Mouse (Mus musculus) C2C12 (cell line): ENCODE results near the gene Gm28729. TPM values are rescaled to one million over a fixed set of nuclear protein-coding genes. Genes with fewer than 3 reads are reported as not detected.

Source experiments
- H3K27me3 ChIP-seq: one replicate; pipeline ENCODE4 v1.6.1; 2011; ENCODE audit not compliant: control insufficient read depth, insufficient read depth, insufficient read length
- H3K36me3 ChIP-seq: one replicate; pipeline ENCODE4 v1.6.1; 2011; ENCODE audit not compliant: control insufficient read depth, insufficient read depth
- H3K4me3 ChIP-seq: one replicate; pipeline ENCODE4 v1.5.1; 2011; ENCODE audit warnings: mild to moderate bottlenecking, control low read depth; ENCODE audit not compliant: poor library complexity, insufficient read depth, severe bottlenecking
- H3K79me2 ChIP-seq: one replicate; pipeline ENCODE4 v1.6.1; 2011; ENCODE audit not compliant: control insufficient read depth, insufficient read depth
- H3K79me3 ChIP-seq: one replicate; pipeline ENCODE4 v1.6.1; 2011; ENCODE audit warnings: low read depth, control low read depth
- H3ac ChIP-seq: one replicate; pipeline ENCODE3; 2011; ENCODE audit warnings: low read depth; ENCODE audit not compliant: control insufficient read depth, insufficient read length
- CEBPB ChIP-seq: IDR thresholded peaks from one replicate; pipeline ENCODE4 v1.6.1; 2011; ENCODE audit warnings: low read depth, mild to moderate bottlenecking, control low read depth, moderate library complexity
- CTCF ChIP-seq: IDR thresholded peaks from one replicate; pipeline ENCODE4 v1.5.1; 2011; ENCODE audit not compliant: control insufficient read depth, insufficient read depth, insufficient read length
- FOSL1 ChIP-seq: IDR thresholded peaks from one replicate; pipeline ENCODE4 v1.8.0; 2011; ENCODE audit warnings: mild to moderate bottlenecking, low read length; ENCODE audit not compliant: poor library complexity, insufficient read depth, severe bottlenecking
- MAX ChIP-seq: IDR thresholded peaks from one replicate; pipeline ENCODE4 v1.6.1; 2011; ENCODE audit warnings: mild to moderate bottlenecking, control low read depth
- MYOD1 ChIP-seq: IDR thresholded peaks from one replicate; pipeline ENCODE4 v1.6.1; 2011; ENCODE audit warnings: low read depth; ENCODE audit not compliant: control insufficient read depth, insufficient read length
- MYOG ChIP-seq: IDR thresholded peaks from one replicate; pipeline ENCODE4 v1.6.1; 2011; ENCODE audit not compliant: control insufficient read depth, insufficient read length; ENCODE audit errors: extremely low read depth
- USF1 ChIP-seq: IDR thresholded peaks from one replicate; pipeline ENCODE4 v1.6.1; 2011; ENCODE audit warnings: low read depth, mild to moderate bottlenecking, control low read depth, moderate library complexity
- polyA plus RNA-seq: library from polyadenylated mRNA; unstranded; fragments of >200 nt; fragmentation: generic; extraction: Trizol; gene quantifications from one replicate; pipeline ENCODE4 v1.2.1, GENCODE M21; 2012; ENCODE audit warnings: missing spikeins

Gm28729 gene
- polyA plus RNA-seq, 1 experiment, result not detected

DNA sequence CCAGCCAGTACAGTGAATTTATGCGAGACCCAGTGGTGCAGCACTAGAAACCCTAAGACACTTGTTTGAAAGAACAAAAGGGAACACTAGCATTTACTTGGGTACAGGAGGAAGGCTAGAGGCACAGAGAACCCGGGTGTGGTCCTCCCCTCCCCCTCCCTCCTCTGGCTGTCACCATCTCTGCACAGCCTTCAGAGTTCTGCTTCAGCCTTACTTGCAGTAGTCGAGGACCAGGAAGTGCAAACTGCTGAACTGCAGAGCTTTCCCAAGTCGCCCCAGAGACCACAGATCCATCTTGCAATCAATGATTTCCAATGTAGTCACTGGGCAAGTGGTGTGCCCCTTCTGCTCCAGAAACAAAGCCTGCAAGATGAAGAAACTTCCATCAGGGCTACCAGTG is 7.6 kb downstream of the Gm28729 start:
- H3K4me3 ChIP-seq, result no peak overlapping the region
- no peaks in the 10 kb centered on the region for H3K27me3 ChIP-seq
- H3K79me3 ChIP-seq, result no peaks in the 10 kb centered on the region
- no peaks in the 10 kb centered on the region for H3K79me2 ChIP-seq
- no peak overlapping the region for H3ac ChIP-seq
- TF ChIP-seq FOSL1 (no peak), MAX (no peak), MYOD1 (no peak), MYOG (no peak), CEBPB (no peak), CTCF (no peak), USF1 (no peak)
- no peaks in the 10 kb centered on the region for H3K36me3 ChIP-seq

- Histone ChIP-seq H3K27me3 (no peaks in the 10 kb centered on the region), H3K79me3 (no peaks in the 10 kb centered on the region), H3K79me2 (no peaks in the 10 kb centered on the region), H3K4me3 (no peak overlapping the region), H3ac (no peak overlapping the region), H3K36me3 (no peaks in the 10 kb centered on the region)
- TF ChIP-seq CTCF (no peak), MYOD1 (no peak), CEBPB (no peak), MAX (no peak), USF1 (no peak), FOSL1 (no peak), MYOG (no peak)
Measured at GRCm38 (mm10) chr9:96516806-96517205, 8.3 kb downstream of the Gm28729 start.

- Histone ChIP-seq H3K79me3 (no peaks in the 10 kb centered on the region), H3K36me3 (no peaks in the 10 kb centered on the region), H3K4me3 (no peak overlapping the region), H3K79me2 (no peaks in the 10 kb centered on the region), H3K27me3 (no peaks in the 10 kb centered on the region), H3ac (no peak overlapping the region)
- no peak for TF ChIP-seq MAX
- no peak for TF ChIP-seq MYOD1
- no peak for TF ChIP-seq CTCF
- no peak for TF ChIP-seq MYOG
- no peak for TF ChIP-seq FOSL1
- TF ChIP-seq USF1, result no peak
- no peak for TF ChIP-seq CEBPB
Measured at GRCm38 (mm10) chr9:96515737-96516136, 9.3 kb downstream of the Gm28729 start.

DNA sequence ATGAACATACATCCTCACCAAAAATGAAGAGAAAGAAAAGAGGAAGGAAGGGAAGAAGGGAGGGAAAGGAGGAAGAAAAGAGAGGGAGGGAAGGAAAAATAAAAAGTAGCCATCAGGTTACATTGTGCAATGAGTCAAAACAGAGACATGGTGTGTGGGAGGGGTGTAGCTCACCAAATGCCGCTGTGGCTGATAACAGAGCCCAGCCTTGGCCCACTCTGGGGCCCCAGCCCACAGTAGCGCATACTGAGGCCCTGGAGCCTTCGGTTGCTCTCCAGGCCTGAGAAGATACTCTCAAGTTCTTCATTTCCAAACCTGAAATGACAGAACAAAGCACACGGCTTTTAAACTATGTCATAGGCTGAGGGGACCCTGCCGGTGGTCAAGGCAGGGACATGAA is 10.8 kb downstream of the Gm28729 start:
- no peaks in the 10 kb centered on the region for H3K79me2 ChIP-seq
- no peaks in the 10 kb centered on the region for H3K27me3 ChIP-seq
- TF ChIP-seq MYOD1 (no peak), FOSL1 (no peak), CEBPB (no peak), USF1 (no peak), MYOG (no peak), MAX (no peak), CTCF (no peak)
- no peaks in the 10 kb centered on the region for H3K36me3 ChIP-seq
- H3ac ChIP-seq, result no peak overlapping the region
- H3K79me3 ChIP-seq, result no peaks in the 10 kb centered on the region
- H3K4me3 ChIP-seq, result no peak overlapping the region

- Histone ChIP-seq H3K36me3 (no peaks in the 10 kb centered on the region), H3K79me2 (no peaks in the 10 kb centered on the region), H3K4me3 (no peak overlapping the region), H3K79me3 (no peaks in the 10 kb centered on the region), H3K27me3 (peaks cover 5% of the 10 kb centered on the region), H3ac (no peak overlapping the region)
- TF ChIP-seq FOSL1, result no peak
- no peak for TF ChIP-seq CTCF
- TF ChIP-seq MAX, result no peak
- no peak for TF ChIP-seq MYOD1
- TF ChIP-seq USF1, result no peak
- no peak for TF ChIP-seq MYOG
- TF ChIP-seq CEBPB, result no peak
Measured at GRCm38 (mm10) chr9:96506011-96506498, 19.0 kb downstream of the Gm28729 start.
